Mouse (Mus musculus): ENCODE measurements around the gene Pced1a. TPM values are rescaled to one million over a fixed set of nuclear protein-coding genes. Genes with fewer than 3 reads are reported as not detected.

The Pced1a gene
- polyA plus RNA-seq, 1 experiment from 2014 or later = 12.3 TPM

GRCm38 (mm10) chr2:130451086-130451726 is 26.7 kb upstream of the Pced1a start:
- H3K36me3 ChIP-seq = no peaks in the 10 kb centered on the region
- H3K9me3 ChIP-seq (replicated peaks) = no peaks in the 10 kb centered on the region
- WGBS = 71% methylated on average over 14 of the region's 14 CpGs
- peak overlapping the region; percentile 84 for H3K4me2 ChIP-seq (replicated peaks)
- H3K27me3 ChIP-seq = peaks cover 9% of the 10 kb centered on the region; the same call in 1 of the 2 replicates
- peaks cover 27% of the 10 kb centered on the region for H3K4me1 ChIP-seq
- peak overlapping the region; percentile 84 for H3K4me3 ChIP-seq
- ATAC-seq (ENCODE audit: low FRiP score) = no peak
- H3K9ac ChIP-seq = peak overlapping the region; percentile 76
- H3K27ac ChIP-seq = no peak overlapping the region

- ATAC-seq (ENCODE audit: low FRiP score) = peak; percentile 81
- Histone ChIP-seq H3K27ac (peak overlapping the region; percentile 76), H3K4me1 (peaks cover 22% of the 10 kb centered on the region), H3K9ac (peak overlapping the region; percentile 76), H3K9me3 (replicated peaks) (no peaks in the 10 kb centered on the region), H3K27me3 (peaks cover 9% of the 10 kb centered on the region; the same call in 1 of the 2 replicates), H3K36me3 (no peaks in the 10 kb centered on the region), H3K4me3 (peak overlapping the region; percentile 84), H3K4me2 (replicated peaks) (peak overlapping the region; percentile 84)
- WGBS = under 1% methylated on average over 46 of the region's 47 CpGs
Observed at GRCm38 (mm10) chr2:130450434-130450796, 25.9 kb upstream of the Pced1a start.

GRCm38 (mm10) chr2:130449794-130450433 is 25.4 kb upstream of the Pced1a start, which contains the start of gene Ptpra:
Gene Ptpra (plus strand): TSS chr2:130450278.
- peaks cover 9% of the 10 kb centered on the region; the same call in 1 of the 2 replicates for H3K27me3 ChIP-seq
- peak within 1 kb of the TSS; percentile 76 for H3K9ac ChIP-seq
- under 1% methylated on average over 46 of the region's 50 CpGs for WGBS
- peaks cover 22% of the 10 kb centered on the region for H3K4me1 ChIP-seq
- no peaks in the 10 kb centered on the region for H3K9me3 ChIP-seq (replicated peaks)
- H3K4me3 ChIP-seq = peak within 1 kb of the TSS; percentile 84
- peak within 1 kb of the TSS; percentile 76 for H3K27ac ChIP-seq
- H3K4me2 ChIP-seq (replicated peaks) = peak within 1 kb of the TSS; percentile 84
- 0 out of 2 replicates have a peak, but pooled peaks cover 3% of the 10 kb centered on the region for H3K36me3 ChIP-seq
- ATAC-seq (ENCODE audit: low FRiP score) = peak; percentile 98

GRCm38 (mm10) chr2:130449021-130449793 is 24.7 kb upstream of the Pced1a start:
- H3K4me1 ChIP-seq = peaks cover 22% of the 10 kb centered on the region
- peak overlapping the region; percentile 84 for H3K4me3 ChIP-seq
- no peak overlapping the region for H3K27ac ChIP-seq
- H3K4me2 ChIP-seq (replicated peaks) = peak overlapping the region; percentile 84
- WGBS = 9% methylated on average over 17 of the region's 17 CpGs
- H3K27me3 ChIP-seq = peaks cover 9% of the 10 kb centered on the region; the same call in 1 of the 2 replicates
- peak; percentile 18; the same call in 1 of the 2 replicates for ATAC-seq (ENCODE audit: low FRiP score)
- peak overlapping the region; percentile 76 for H3K9ac ChIP-seq
- H3K9me3 ChIP-seq (replicated peaks) = no peaks in the 10 kb centered on the region
- peaks cover 8% of the 10 kb centered on the region for H3K36me3 ChIP-seq

- no peak overlapping the region for H3K9ac ChIP-seq
- H3K27ac ChIP-seq = no peak overlapping the region
- H3K36me3 ChIP-seq = peaks cover 15% of the 10 kb centered on the region
- peaks cover 22% of the 10 kb centered on the region for H3K4me1 ChIP-seq
- no peaks in the 10 kb centered on the region for H3K9me3 ChIP-seq (replicated peaks)
- no peak for ATAC-seq (ENCODE audit: low FRiP score)
- H3K4me2 ChIP-seq (replicated peaks) = no peak overlapping the region
- H3K4me3 ChIP-seq = no peak overlapping the region
- H3K27me3 ChIP-seq = peaks cover 9% of the 10 kb centered on the region; the same call in 1 of the 2 replicates
Observed at GRCm38 (mm10) chr2:130448449-130448848, 23.9 kb upstream of the Pced1a start.

GRCm38 (mm10) chr2:130442162-130442561 is 17.7 kb upstream of the Pced1a start:
- no peak overlapping the region for H3K9ac ChIP-seq
- H3K27ac ChIP-seq = no peak overlapping the region
- WGBS = 88% methylated on average over 10 of the region's 10 CpGs
- no peaks in the 10 kb centered on the region for H3K9me3 ChIP-seq (replicated peaks)
- no peaks in the 10 kb centered on the region for H3K4me1 ChIP-seq
- no peak for ATAC-seq (ENCODE audit: low FRiP score)
- H3K4me3 ChIP-seq = no peak overlapping the region
- H3K36me3 ChIP-seq = peaks cover 76% of the 10 kb centered on the region
- no peak overlapping the region for H3K4me2 ChIP-seq (replicated peaks)
- 0 out of 2 replicates have a peak, but pooled peaks cover 3% of the 10 kb centered on the region for H3K27me3 ChIP-seq

GRCm38 (mm10) chr2:130439840-130440480 is 15.5 kb upstream of the Pced1a start:
- Histone ChIP-seq H3K27me3 (no peaks in the 10 kb centered on the region), H3K36me3 (peaks cover 76% of the 10 kb centered on the region), H3K4me3 (no peak overlapping the region), H3K4me1 (no peaks in the 10 kb centered on the region), H3K4me2 (replicated peaks) (no peak overlapping the region), H3K9me3 (replicated peaks) (no peaks in the 10 kb centered on the region), H3K27ac (no peak overlapping the region), H3K9ac (no peak overlapping the region)
- ATAC-seq (ENCODE audit: low FRiP score) = no peak
- 94% methylated on average over 4 of the region's 4 CpGs for WGBS

- peaks cover 68% of the 10 kb centered on the region for H3K36me3 ChIP-seq
- H3K4me1 ChIP-seq = no peaks in the 10 kb centered on the region
- WGBS = 91% methylated on average over 3 of the region's 3 CpGs
- no peak overlapping the region for H3K27ac ChIP-seq
- H3K9me3 ChIP-seq (replicated peaks) = no peaks in the 10 kb centered on the region
- H3K4me2 ChIP-seq (replicated peaks) = no peak overlapping the region
- H3K27me3 ChIP-seq = no peaks in the 10 kb centered on the region
- no peak for ATAC-seq (ENCODE audit: low FRiP score)
- H3K4me3 ChIP-seq = no peak overlapping the region
- H3K9ac ChIP-seq = no peak overlapping the region
Observed at GRCm38 (mm10) chr2:130438861-130439260, 14.4 kb upstream of the Pced1a start.

- Histone ChIP-seq H3K4me2 (replicated peaks) (no peak overlapping the region), H3K27me3 (no peaks in the 10 kb centered on the region), H3K4me1 (no peaks in the 10 kb centered on the region), H3K36me3 (peaks cover 51% of the 10 kb centered on the region), H3K27ac (no peak overlapping the region), H3K9ac (no peak overlapping the region), H3K9me3 (replicated peaks) (no peaks in the 10 kb centered on the region), H3K4me3 (no peak overlapping the region)
- 95% methylated on average over 1 of the region's 1 CpGs for WGBS
- no peak for ATAC-seq (ENCODE audit: low FRiP score)
Observed at GRCm38 (mm10) chr2:130436769-130437168, 12.3 kb upstream of the Pced1a start.

- H3K9me3 ChIP-seq (replicated peaks) = no peaks in the 10 kb centered on the region
- H3K4me2 ChIP-seq (replicated peaks) = no peak overlapping the region
- no peaks in the 10 kb centered on the region for H3K4me1 ChIP-seq
- H3K27me3 ChIP-seq = no peaks in the 10 kb centered on the region
- ATAC-seq (ENCODE audit: low FRiP score) = no peak
- H3K27ac ChIP-seq = no peak overlapping the region
- peaks cover 17% of the 10 kb centered on the region for H3K36me3 ChIP-seq
- no peak overlapping the region for H3K4me3 ChIP-seq
- H3K9ac ChIP-seq = no peak overlapping the region
- 26% methylated on average over 4 of the region's 4 CpGs for WGBS
Observed at GRCm38 (mm10) chr2:130433152-130433551, 8.7 kb upstream of the Pced1a start.

- no peaks in the 10 kb centered on the region for H3K9me3 ChIP-seq (replicated peaks)
- H3K4me2 ChIP-seq (replicated peaks) = no peak overlapping the region
- H3K27ac ChIP-seq = no peak overlapping the region
- no peaks in the 10 kb centered on the region for H3K27me3 ChIP-seq
- 90% methylated on average over 3 of the region's 3 CpGs for WGBS
- H3K36me3 ChIP-seq = peaks cover 9% of the 10 kb centered on the region; the same call in 1 of the 2 replicates
- H3K4me1 ChIP-seq = no peaks in the 10 kb centered on the region
- no peak for ATAC-seq (ENCODE audit: low FRiP score)
- no peak overlapping the region for H3K9ac ChIP-seq
- no peak overlapping the region for H3K4me3 ChIP-seq
Observed at GRCm38 (mm10) chr2:130432157-130432556, 7.7 kb upstream of the Pced1a start.

- 90% methylated on average over 3 of the region's 3 CpGs for WGBS
- Histone ChIP-seq H3K9me3 (replicated peaks) (no peaks in the 10 kb centered on the region), H3K9ac (no peak overlapping the region), H3K4me3 (no peak overlapping the region), H3K4me2 (replicated peaks) (no peak overlapping the region), H3K27me3 (no peaks in the 10 kb centered on the region), H3K27ac (no peak overlapping the region), H3K4me1 (peaks cover under 1% of the 10 kb centered on the region), H3K36me3 (peaks cover 6% of the 10 kb centered on the region; the same call in 1 of the 2 replicates)
- ATAC-seq (ENCODE audit: low FRiP score) = no peak
Observed at GRCm38 (mm10) chr2:130430484-130430883, 6.0 kb upstream of the Pced1a start.

Data from hindbrain, embryonic 12.5 days (tissue).